Mouse (Mus musculus) heart, embryonic 16.5 days (tissue): ENCODE measurements around the gene Psmc1. TPM values are rescaled to one million over a fixed set of nuclear protein-coding genes. Genes with fewer than 3 reads are reported as not detected.

ENCODE experiments used
- ATAC-seq: fragments of 200-750 bp; cut with Nextera tagmentation; replicated peaks from 2 replicates; pipeline ENCODE4 v1.8.0; 2017; ENCODE audit warnings: moderate number of reproducible peaks; ENCODE audit not compliant: insufficient read depth, low FRiP score; ENCODE audit errors: extremely low read depth
- H3K27ac ChIP-seq: fragments of 300-500 bp; sonication (generic); 2 replicates; pipeline ENCODE4 v1.5.1; 2014; ENCODE audit warnings: mild to moderate bottlenecking, low read length, control low read depth, moderate library complexity
- H3K27me3 ChIP-seq: fragments of 300-500 bp; sonication (generic); 2 replicates; pipeline ENCODE4 v1.6.1; 2014; ENCODE audit warnings: low read length, mixed read lengths; ENCODE audit not compliant: control insufficient read depth, insufficient read depth
- H3K36me3 ChIP-seq: fragments of 300-500 bp; sonication (generic); 2 replicates; pipeline ENCODE4 v1.6.1; 2014; ENCODE audit not compliant: control insufficient read depth, insufficient read depth
- H3K4me1 ChIP-seq: fragments of 300-500 bp; sonication (generic); 2 replicates; pipeline ENCODE4 v1.6.1; 2014; ENCODE audit warnings: low read length, mixed read lengths; ENCODE audit not compliant: control insufficient read depth, insufficient read depth
- H3K4me2 ChIP-seq: fragments of 300-500 bp; sonication (generic); 2 replicates; pipeline ENCODE4 v1.6.1; 2014; ENCODE audit warnings: low read depth, mild to moderate bottlenecking, control low read depth, low read length
- H3K4me3 ChIP-seq: fragments of 300-500 bp; sonication (generic); 2 replicates; pipeline ENCODE4 v1.5.1; 2014; ENCODE audit warnings: mild to moderate bottlenecking, control low read depth, low read length
- H3K9ac ChIP-seq: fragments of 300-500 bp; sonication (generic); 2 replicates; pipeline ENCODE4 v1.6.1; 2014; ENCODE audit warnings: low read length, control low read depth
- H3K9me3 ChIP-seq: fragments of 300-500 bp; sonication (generic); replicated peaks from 2 replicates; pipeline ENCODE4 v1.6.1; 2016; ENCODE audit warnings: low read length; ENCODE audit not compliant: control insufficient read depth
- WGBS: fragments of 180-500 bp; shearing (Covaris S2); extraction: QIAGEN DNeasy Blood & Tissue Kit; methylation state at CpG from one replicate; pipeline ENCODE4 v1.1.7; 2014; 5-methylcytosine and 5-hydroxymethylcytosine counted together
- polyA plus RNA-seq: library from polyadenylated mRNA; unstranded; fragments of >200 nt; fragmentation: Nextera tagmentation; extraction: Ambion mirVana; gene quantifications from 2 replicates; pipeline ENCODE4 v1.2.1, GENCODE M21; 2015

The Psmc1 gene
- polyA plus RNA-seq, 1 experiment from 2014 or later: 220 TPM

DNA sequence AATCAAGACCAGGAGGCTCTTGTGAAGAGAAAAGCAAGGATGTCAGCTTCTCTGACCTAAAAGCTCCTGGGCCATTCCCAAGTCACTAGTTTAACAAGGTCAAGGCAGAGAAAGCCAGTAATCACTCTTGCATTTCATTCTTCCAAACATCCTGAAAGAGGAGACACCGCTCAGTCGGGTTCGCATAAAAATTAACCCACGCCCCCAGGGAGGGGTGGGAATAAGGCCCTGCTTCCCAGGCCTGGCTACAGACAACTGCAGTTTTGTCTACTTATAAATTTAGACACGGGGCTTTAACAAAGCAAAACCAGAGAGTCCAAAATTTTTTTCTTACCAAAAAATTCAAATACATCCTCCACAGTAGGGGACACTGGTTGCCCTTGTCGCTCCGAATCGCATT, 19.0 kb downstream of the Psmc1 start:
- ATAC-seq: no peak
- H3K27me3 ChIP-seq: no peaks in the 10 kb centered on the region
- no peak overlapping the region for H3K9ac ChIP-seq
- no peaks in the 10 kb centered on the region for H3K9me3 ChIP-seq
- 76% methylated on average over 8 of the region's 8 CpGs for WGBS
- no peak overlapping the region for H3K27ac ChIP-seq
- no peak overlapping the region for H3K4me2 ChIP-seq
- peaks cover 55% of the 10 kb centered on the region for H3K36me3 ChIP-seq
- H3K4me3 ChIP-seq: no peak overlapping the region
- peaks cover 16% of the 10 kb centered on the region for H3K4me1 ChIP-seq

DNA sequence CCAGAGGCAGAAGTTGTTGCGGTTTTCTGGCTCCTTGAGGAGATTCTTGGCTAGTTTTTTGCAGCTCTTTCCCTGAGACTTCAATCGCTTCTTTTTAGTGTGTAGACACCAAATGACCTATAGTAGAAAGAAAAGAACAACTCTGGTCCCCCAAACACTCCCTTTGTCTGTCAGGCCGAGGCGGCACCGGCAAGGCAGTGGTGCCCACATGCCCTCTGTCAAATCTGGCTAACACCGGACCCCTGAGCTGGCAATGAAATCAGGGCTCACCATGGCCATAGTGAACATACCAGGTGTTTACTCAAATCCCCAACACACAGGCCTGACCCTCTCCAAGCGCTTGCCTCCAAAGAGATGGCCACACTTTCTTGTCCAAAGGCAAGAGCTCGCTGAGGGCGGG, 21.2 kb downstream of the Psmc1 start:
- Histone ChIP-seq H3K27ac (no peak overlapping the region), H3K9ac (no peak overlapping the region), H3K9me3 (no peaks in the 10 kb centered on the region), H3K4me1 (peaks cover 16% of the 10 kb centered on the region), H3K4me3 (no peak overlapping the region), H3K4me2 (no peak overlapping the region), H3K27me3 (no peaks in the 10 kb centered on the region), H3K36me3 (peaks cover 47% of the 10 kb centered on the region)
- WGBS: 83% methylated on average over 9 of the region's 9 CpGs
- no peak for ATAC-seq

- Histone ChIP-seq H3K27ac (no peak overlapping the region), H3K27me3 (no peaks in the 10 kb centered on the region), H3K4me3 (no peak overlapping the region), H3K36me3 (peaks cover 47% of the 10 kb centered on the region), H3K9me3 (no peaks in the 10 kb centered on the region), H3K4me1 (peaks cover 15% of the 10 kb centered on the region), H3K9ac (no peak overlapping the region), H3K4me2 (no peak overlapping the region)
- WGBS: 36% methylated on average over 8 of the region's 8 CpGs
- ATAC-seq: no peak
These were observed 21.7 kb downstream of the Psmc1 start for GRCm38 (mm10) chr12:100131655-100132054.

DNA sequence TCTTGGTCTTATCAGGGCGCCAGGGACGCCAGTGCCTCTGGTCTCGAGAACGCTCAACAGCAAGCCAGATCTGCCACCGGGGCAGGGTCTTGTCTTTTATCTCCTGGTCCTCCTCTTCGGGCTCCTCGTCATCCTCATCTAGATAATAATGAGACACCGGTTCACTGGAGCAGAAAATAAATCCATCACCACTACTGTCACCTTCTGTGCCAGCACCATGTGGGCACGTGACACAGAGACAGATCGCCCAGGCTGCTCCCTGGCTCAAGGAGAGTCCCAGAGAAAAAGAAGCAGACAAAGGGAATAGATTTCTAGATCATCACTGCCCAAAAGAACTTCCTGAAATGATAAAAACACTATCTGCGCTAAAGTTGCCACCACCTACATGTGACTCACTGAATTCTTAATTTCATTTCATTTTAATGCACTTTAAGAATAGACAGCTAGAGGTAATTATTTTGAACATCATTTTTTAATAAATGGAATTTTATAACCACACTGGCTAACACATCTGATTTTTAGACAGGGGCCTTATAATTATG, 24.5 kb downstream of the Psmc1 start:
- Histone ChIP-seq H3K4me3 (no peak overlapping the region), H3K4me1 (no peaks in the 10 kb centered on the region), H3K27me3 (no peaks in the 10 kb centered on the region), H3K27ac (no peak overlapping the region), H3K4me2 (no peak overlapping the region), H3K9ac (no peak overlapping the region), H3K36me3 (peaks cover 59% of the 10 kb centered on the region), H3K9me3 (no peaks in the 10 kb centered on the region)
- no peak for ATAC-seq
- 80% methylated on average over 11 of the region's 11 CpGs for WGBS

DNA sequence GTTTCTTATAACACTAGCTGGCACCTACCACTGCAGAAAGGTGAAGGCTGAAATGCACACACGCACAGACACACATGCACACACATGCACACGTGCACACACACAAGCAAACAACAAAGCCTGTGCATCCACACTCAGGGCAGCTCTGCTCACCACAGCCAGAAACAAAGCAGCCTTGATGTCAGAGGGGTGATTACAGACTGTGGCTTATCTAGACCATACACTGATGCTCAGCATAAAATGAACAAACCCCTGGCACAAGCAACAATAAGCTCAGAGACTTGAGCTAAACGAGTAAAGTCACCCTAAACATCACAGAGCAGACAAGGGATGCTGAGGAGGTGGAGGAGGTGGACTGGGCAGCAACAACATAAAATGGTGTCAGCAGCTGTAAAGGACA, 25.2 kb downstream of the Psmc1 start:
- Histone ChIP-seq H3K27me3 (no peaks in the 10 kb centered on the region), H3K27ac (no peak overlapping the region), H3K36me3 (peaks cover 61% of the 10 kb centered on the region), H3K9ac (no peak overlapping the region), H3K4me3 (no peak overlapping the region), H3K4me2 (no peak overlapping the region), H3K4me1 (no peaks in the 10 kb centered on the region), H3K9me3 (no peaks in the 10 kb centered on the region)
- no peak for ATAC-seq
- 95% methylated on average over 3 of the region's 3 CpGs for WGBS

- Histone ChIP-seq H3K27ac (no peak overlapping the region), H3K9ac (no peak overlapping the region), H3K36me3 (peaks cover 77% of the 10 kb centered on the region), H3K4me1 (no peaks in the 10 kb centered on the region), H3K27me3 (no peaks in the 10 kb centered on the region), H3K4me3 (no peak overlapping the region), H3K9me3 (no peaks in the 10 kb centered on the region), H3K4me2 (no peak overlapping the region)
- WGBS: 78% methylated on average over 11 of the region's 11 CpGs
- no peak for ATAC-seq
These were observed 33.0 kb downstream of the Psmc1 start for GRCm38 (mm10) chr12:100142848-100143523.

GRCm38 (mm10) chr12:100143737-100144136, 33.8 kb downstream of the Psmc1 start:
- 91% methylated on average over 9 of the region's 9 CpGs for WGBS
- Histone ChIP-seq H3K4me3 (no peak overlapping the region), H3K9me3 (no peaks in the 10 kb centered on the region), H3K4me2 (no peak overlapping the region), H3K36me3 (peaks cover 76% of the 10 kb centered on the region), H3K4me1 (no peaks in the 10 kb centered on the region), H3K9ac (no peak overlapping the region), H3K27ac (no peak overlapping the region), H3K27me3 (no peaks in the 10 kb centered on the region)
- ATAC-seq: no peak

- Histone ChIP-seq H3K27ac (no peak overlapping the region), H3K4me3 (no peak overlapping the region), H3K9ac (no peak overlapping the region), H3K4me1 (no peaks in the 10 kb centered on the region), H3K9me3 (no peaks in the 10 kb centered on the region), H3K4me2 (no peak overlapping the region), H3K36me3 (peaks cover 72% of the 10 kb centered on the region), H3K27me3 (no peaks in the 10 kb centered on the region)
- WGBS: 70% methylated on average over 5 of the region's 5 CpGs
- ATAC-seq: peak; percentile 23; the same call in 1 of the 2 replicates
These were observed 34.3 kb downstream of the Psmc1 start for GRCm38 (mm10) chr12:100144269-100144668.

GRCm38 (mm10) chr12:100152466-100152865, 42.5 kb downstream of the Psmc1 start:
- Histone ChIP-seq H3K36me3 (peaks cover 23% of the 10 kb centered on the region), H3K27ac (no peak overlapping the region), H3K4me1 (no peaks in the 10 kb centered on the region), H3K4me3 (no peak overlapping the region), H3K9me3 (no peaks in the 10 kb centered on the region), H3K9ac (no peak overlapping the region), H3K4me2 (no peak overlapping the region), H3K27me3 (no peaks in the 10 kb centered on the region)
- no peak for ATAC-seq
- WGBS: 94% methylated on average over 7 of the region's 7 CpGs
